Mouse (Mus musculus): ENCODE results near the gene Hrk. TPM values are rescaled to one million over a fixed set of nuclear protein-coding genes. Genes with fewer than 3 reads are reported as not detected.

Gene Hrk
- polyA plus RNA-seq, 1 experiment from 2014 or later: 0.45 TPM

DNA sequence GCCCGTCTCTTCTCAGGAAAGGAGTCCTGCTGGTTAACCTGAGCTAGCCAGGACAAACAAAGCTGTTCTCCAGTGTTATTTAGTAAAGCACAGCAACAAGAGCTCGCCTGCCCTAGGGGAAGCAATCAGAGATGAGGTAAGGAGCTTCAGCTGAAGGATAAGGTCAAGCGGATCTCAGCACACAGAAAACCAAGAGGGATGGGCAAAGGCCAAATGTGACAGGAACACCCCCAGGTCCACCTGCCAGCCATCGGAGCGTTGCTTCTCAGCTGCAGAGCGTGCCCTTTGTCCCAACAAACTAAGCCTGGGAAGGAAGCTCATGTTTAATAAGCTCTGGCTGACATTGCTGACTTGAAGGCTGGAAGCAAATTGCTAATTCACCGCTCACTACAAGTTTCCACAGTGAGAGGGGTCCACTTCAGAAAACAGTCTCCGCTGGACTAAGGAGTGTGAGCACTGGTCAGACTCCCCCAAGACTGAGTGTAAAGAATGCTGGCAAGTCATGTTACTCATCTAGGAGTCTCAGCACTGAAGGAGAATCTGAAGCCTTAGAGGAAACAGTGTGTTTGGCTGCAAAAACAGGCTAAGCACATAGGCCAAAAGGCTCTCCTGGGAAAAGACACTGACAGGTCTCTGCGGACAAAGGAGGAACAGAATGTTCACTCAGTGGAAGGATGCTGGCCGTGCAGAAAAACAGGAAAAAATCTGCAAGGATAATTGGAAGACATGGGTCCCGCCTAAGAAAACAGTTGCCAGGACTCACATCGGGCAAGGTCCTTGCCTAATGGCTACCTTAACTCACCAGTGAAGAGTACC is 21.0 kb upstream of the Hrk start:
- Histone ChIP-seq H3K4me2 (replicated peaks) (no peak overlapping the region), H3K36me3 (peaks cover 44% of the 10 kb centered on the region), H3K4me1 (peaks cover 17% of the 10 kb centered on the region), H3K27me3 (no peaks in the 10 kb centered on the region), H3K27ac (no peak overlapping the region), H3K4me3 (no peak overlapping the region), H3K9ac (no peak overlapping the region), H3K9me3 (no peaks in the 10 kb centered on the region)
- ATAC-seq (ENCODE audit: insufficient number of reproducible peaks, insufficient read depth, low FRiP score, low TSS enrichment): no peak
- WGBS: 78% methylated on average over 12 of the region's 12 CpGs

GRCm38 (mm10) chr5:118144327-118144726 is 20.1 kb upstream of the Hrk start:
- no peak overlapping the region for H3K4me3 ChIP-seq
- H3K27me3 ChIP-seq: no peaks in the 10 kb centered on the region
- no peak overlapping the region for H3K4me2 ChIP-seq (replicated peaks)
- H3K27ac ChIP-seq: no peak overlapping the region
- H3K9ac ChIP-seq: no peak overlapping the region
- H3K4me1 ChIP-seq: peaks cover 17% of the 10 kb centered on the region
- peaks cover 38% of the 10 kb centered on the region for H3K36me3 ChIP-seq
- H3K9me3 ChIP-seq: no peaks in the 10 kb centered on the region
- 84% methylated on average over 4 of the region's 4 CpGs for WGBS
- ATAC-seq (ENCODE audit: insufficient number of reproducible peaks, insufficient read depth, low FRiP score, low TSS enrichment): no peak

GRCm38 (mm10) chr5:118144770-118145169 is 19.7 kb upstream of the Hrk start:
- H3K36me3 ChIP-seq: peaks cover 35% of the 10 kb centered on the region
- H3K4me2 ChIP-seq (replicated peaks): no peak overlapping the region
- no peak for ATAC-seq (ENCODE audit: insufficient number of reproducible peaks, insufficient read depth, low FRiP score, low TSS enrichment)
- H3K4me3 ChIP-seq: no peak overlapping the region
- no peak overlapping the region for H3K27ac ChIP-seq
- H3K9ac ChIP-seq: no peak overlapping the region
- no peaks in the 10 kb centered on the region for H3K9me3 ChIP-seq
- WGBS: 83% methylated on average over 6 of the region's 6 CpGs
- peaks cover 17% of the 10 kb centered on the region for H3K4me1 ChIP-seq
- H3K27me3 ChIP-seq: no peaks in the 10 kb centered on the region

DNA sequence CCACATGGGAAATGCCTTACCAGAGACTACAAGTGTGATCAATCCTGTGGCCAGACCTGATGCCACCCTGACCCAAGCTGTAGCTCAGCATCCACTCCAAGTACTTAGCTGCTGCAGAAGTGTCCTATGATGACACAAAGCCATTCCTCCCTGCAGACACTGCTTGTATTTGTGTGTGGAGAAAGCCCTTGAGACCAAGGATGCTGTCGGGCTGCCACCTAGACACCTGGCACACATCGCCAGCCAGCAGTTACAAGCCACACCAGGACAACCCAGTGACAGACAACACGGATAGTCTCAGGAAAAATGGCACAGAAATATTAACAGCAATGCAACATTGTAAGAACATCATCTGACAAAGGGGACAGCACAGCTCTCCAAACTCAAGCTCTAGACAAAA is 19.0 kb upstream of the Hrk start:
- H3K9ac ChIP-seq: no peak overlapping the region
- no peaks in the 10 kb centered on the region for H3K9me3 ChIP-seq
- peaks cover 28% of the 10 kb centered on the region for H3K36me3 ChIP-seq
- no peak for ATAC-seq (ENCODE audit: insufficient number of reproducible peaks, insufficient read depth, low FRiP score, low TSS enrichment)
- H3K27me3 ChIP-seq: no peaks in the 10 kb centered on the region
- peaks cover 17% of the 10 kb centered on the region for H3K4me1 ChIP-seq
- 0 out of 2 replicates have a peak overlapping the region, but pooled peaks have one; percentile 27 for H3K27ac ChIP-seq
- H3K4me3 ChIP-seq: no peak overlapping the region
- H3K4me2 ChIP-seq (replicated peaks): no peak overlapping the region
- 91% methylated on average over 3 of the region's 3 CpGs for WGBS

- no peaks in the 10 kb centered on the region for H3K9me3 ChIP-seq
- no peak overlapping the region for H3K4me3 ChIP-seq
- 75% methylated on average over 15 of the region's 15 CpGs for WGBS
- 0 out of 2 replicates have a peak overlapping the region, but pooled peaks have one; percentile 27 for H3K27ac ChIP-seq
- H3K36me3 ChIP-seq: peaks cover 23% of the 10 kb centered on the region
- no peak overlapping the region for H3K4me2 ChIP-seq (replicated peaks)
- H3K27me3 ChIP-seq: no peaks in the 10 kb centered on the region
- no peak for ATAC-seq (ENCODE audit: insufficient number of reproducible peaks, insufficient read depth, low FRiP score, low TSS enrichment)
- H3K9ac ChIP-seq: no peak overlapping the region
- H3K4me1 ChIP-seq: peaks cover 17% of the 10 kb centered on the region
Measured at GRCm38 (mm10) chr5:118145999-118146679, 18.3 kb upstream of the Hrk start.

DNA sequence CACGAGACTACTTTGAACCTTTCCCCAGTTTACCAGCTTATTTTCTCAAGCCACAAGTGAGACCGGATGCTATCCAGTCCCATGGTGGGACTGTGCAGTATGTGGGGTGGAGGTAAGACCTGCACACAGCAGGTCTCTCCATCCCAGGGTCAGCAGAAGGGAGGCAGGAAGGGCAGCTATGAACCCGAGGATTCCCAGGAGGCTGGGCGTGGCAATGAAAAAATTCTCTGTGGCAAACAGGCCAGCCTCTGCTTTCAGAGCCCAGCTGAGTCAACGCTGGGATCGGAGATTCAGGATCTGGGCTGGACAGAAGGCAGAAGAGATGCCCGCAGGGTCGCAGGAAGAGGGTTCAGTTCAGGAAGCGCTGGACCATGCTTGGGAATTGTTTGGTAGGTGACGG is 17.2 kb upstream of the Hrk start:
- Histone ChIP-seq H3K36me3 (peaks cover 20% of the 10 kb centered on the region), H3K4me2 (replicated peaks) (no peak overlapping the region), H3K27ac (no peak overlapping the region), H3K27me3 (no peaks in the 10 kb centered on the region), H3K4me3 (no peak overlapping the region), H3K4me1 (peaks cover 17% of the 10 kb centered on the region), H3K9ac (no peak overlapping the region), H3K9me3 (no peaks in the 10 kb centered on the region)
- 80% methylated on average over 10 of the region's 10 CpGs for WGBS
- no peak for ATAC-seq (ENCODE audit: insufficient number of reproducible peaks, insufficient read depth, low FRiP score, low TSS enrichment)

DNA sequence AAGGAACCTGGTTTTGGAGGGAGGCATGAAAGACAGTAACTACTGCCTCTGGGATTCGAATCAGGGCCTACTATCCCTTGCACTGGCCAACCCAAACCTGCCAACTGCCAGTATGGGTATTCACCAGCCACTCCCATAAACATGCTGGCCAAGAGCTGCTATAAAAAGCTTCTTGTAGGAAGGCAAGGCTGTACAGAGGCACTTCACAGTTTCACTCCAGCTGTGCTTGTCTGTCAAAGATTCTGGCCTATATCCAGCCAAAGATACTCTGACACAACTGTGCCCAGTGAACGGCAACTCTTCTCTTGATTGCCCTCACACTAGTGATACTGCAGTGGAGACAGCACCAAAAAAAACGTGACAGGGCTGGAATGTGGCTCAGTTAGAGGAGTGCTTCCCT is 14.7 kb upstream of the Hrk start:
- WGBS: 74% methylated on average over 3 of the region's 3 CpGs
- ATAC-seq (ENCODE audit: insufficient number of reproducible peaks, insufficient read depth, low FRiP score, low TSS enrichment): no peak
- peaks cover 16% of the 10 kb centered on the region; the same call in 1 of the 2 replicates for H3K36me3 ChIP-seq

GRCm38 (mm10) chr5:118154839-118155564 is 9.4 kb upstream of the Hrk start, which contains the start of gene Fbxw8:
Gene Fbxw8, minus strand, starts transcription at chr5:118155464.
- H3K4me2 ChIP-seq (replicated peaks): peak within 1 kb of the TSS; percentile 75
- H3K27ac ChIP-seq: peak within 1 kb of the TSS; percentile 65; the same call in 1 of the 2 replicates
- H3K27me3 ChIP-seq: peaks cover 4% of the 10 kb centered on the region; the same call in 1 of the 2 replicates
- H3K4me1 ChIP-seq: peaks cover 12% of the 10 kb centered on the region
- under 1% methylated on average over 66 of the region's 67 CpGs for WGBS
- peak within 1 kb of the TSS; percentile 92 for H3K9ac ChIP-seq
- peak within 1 kb of the TSS; percentile 98 for H3K4me3 ChIP-seq
- peaks cover 12% of the 10 kb centered on the region; the same call in 1 of the 2 replicates for H3K36me3 ChIP-seq
- ATAC-seq (ENCODE audit: insufficient number of reproducible peaks, insufficient read depth, low FRiP score, low TSS enrichment): peak; percentile 83; the same call in 1 of the 2 replicates
- H3K9me3 ChIP-seq: no peaks in the 10 kb centered on the region

More for the DNA sequence above, 14.7 kb upstream of the Hrk start:
- peaks cover 27% of the 10 kb centered on the region for H3K4me1 ChIP-seq
- no peak overlapping the region for H3K4me3 ChIP-seq
- H3K27me3 ChIP-seq: no peaks in the 10 kb centered on the region
- H3K4me2 ChIP-seq (replicated peaks): no peak overlapping the region
- H3K27ac ChIP-seq: no peak overlapping the region
- no peaks in the 10 kb centered on the region for H3K9me3 ChIP-seq
- H3K9ac ChIP-seq: no peak overlapping the region

- peaks cover 8% of the 10 kb centered on the region; the same call in 1 of the 2 replicates for H3K27me3 ChIP-seq
- peak overlapping the region; percentile 75 for H3K4me2 ChIP-seq (replicated peaks)
- no peak overlapping the region for H3K27ac ChIP-seq
- H3K4me3 ChIP-seq: peak overlapping the region; percentile 98
- no peaks in the 10 kb centered on the region for H3K9me3 ChIP-seq
- 0 out of 2 replicates have a peak overlapping the region, but pooled peaks have one; percentile 92 for H3K9ac ChIP-seq
- ATAC-seq (ENCODE audit: insufficient number of reproducible peaks, insufficient read depth, low FRiP score, low TSS enrichment): no peak
- 17% methylated on average over 9 of the region's 9 CpGs for whole genome bisulfite sequencing
- peaks cover 12% of the 10 kb centered on the region; the same call in 1 of the 2 replicates for H3K36me3 ChIP-seq
- peaks cover 12% of the 10 kb centered on the region for H3K4me1 ChIP-seq
Measured at GRCm38 (mm10) chr5:118155565-118155947, 8.9 kb upstream of the Hrk start.

DNA sequence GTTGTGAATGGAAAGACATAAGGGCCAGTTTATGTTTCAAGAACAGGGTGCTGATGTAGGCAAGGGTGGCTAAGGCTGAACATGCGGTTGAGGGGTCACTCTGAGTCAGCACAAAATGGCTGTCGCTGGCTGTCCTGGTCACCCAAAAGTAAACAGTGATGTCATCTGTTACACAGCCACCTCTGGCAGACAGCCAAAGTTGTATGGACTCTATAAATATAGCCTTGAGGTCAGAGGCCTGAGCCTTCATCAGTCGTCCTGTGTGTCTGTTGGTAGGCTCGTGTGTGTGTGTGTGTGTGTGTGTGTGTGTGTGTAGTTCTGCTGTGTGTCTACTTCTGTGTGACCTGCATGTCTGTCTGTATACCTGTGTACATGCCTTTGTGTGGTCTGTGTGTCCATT is 7.5 kb upstream of the Hrk start:
- Histone ChIP-seq H3K4me1 (peaks cover 12% of the 10 kb centered on the region), H3K36me3 (0 out of 2 replicates have a peak, but pooled peaks cover 5% of the 10 kb centered on the region), H3K9me3 (no peaks in the 10 kb centered on the region), H3K27me3 (peaks cover 21% of the 10 kb centered on the region), H3K4me2 (replicated peaks) (no peak overlapping the region), H3K4me3 (no peak overlapping the region), H3K27ac (no peak overlapping the region), H3K9ac (no peak overlapping the region)
- 68% methylated on average over 4 of the region's 4 CpGs for WGBS
- ATAC-seq (ENCODE audit: insufficient number of reproducible peaks, insufficient read depth, low FRiP score, low TSS enrichment): no peak

DNA sequence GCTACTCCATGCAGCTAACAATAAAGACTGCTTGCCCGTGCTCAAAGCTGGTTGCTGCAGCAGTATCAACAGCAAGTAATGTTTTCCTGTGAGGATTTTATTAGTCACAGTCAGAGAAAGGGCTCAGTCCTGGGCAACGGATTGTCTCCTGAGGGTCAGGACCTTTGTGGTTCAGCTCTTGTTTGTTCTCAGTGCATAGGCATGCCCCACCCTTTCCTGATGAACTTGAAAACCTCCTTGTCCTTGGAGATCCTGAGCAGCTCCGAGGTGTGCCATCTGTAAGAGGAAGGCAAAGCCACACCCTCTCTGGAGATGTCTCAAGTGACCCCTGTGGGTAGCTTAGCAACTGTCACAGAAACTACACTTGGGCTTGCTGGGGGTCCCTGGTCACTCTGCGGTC is 3.8 kb upstream of the Hrk start:
- no peak for ATAC-seq (ENCODE audit: insufficient number of reproducible peaks, insufficient read depth, low FRiP score, low TSS enrichment)
- H3K27me3 ChIP-seq: peaks cover 44% of the 10 kb centered on the region

More for the DNA sequence above, 3.8 kb upstream of the Hrk start:
- H3K9ac ChIP-seq: no peak overlapping the region
- no peak overlapping the region for H3K27ac ChIP-seq
- H3K36me3 ChIP-seq: no peaks in the 10 kb centered on the region
- H3K4me2 ChIP-seq (replicated peaks): no peak overlapping the region
- no peak overlapping the region for H3K4me3 ChIP-seq
- no peaks in the 10 kb centered on the region for H3K4me1 ChIP-seq
- WGBS: 44% methylated on average over 4 of the region's 4 CpGs
- H3K9me3 ChIP-seq: no peaks in the 10 kb centered on the region

Data from embryonic facial prominence, embryonic 12.5 days (tissue).